Mouse (Mus musculus) forebrain, embryonic 15.5 days (tissue): Measurements from ENCODE around the gene Gm11084. TPM values are rescaled to one million over a fixed set of nuclear protein-coding genes. Genes with fewer than 3 reads are reported as not detected.
"Not testable (repeated sequence)": the region's sequence is repeated elsewhere in the genome, so short reads cannot be mapped to it uniquely, and the experiment has no call there.

Experiments
- ATAC-seq: fragments of 200-750 bp; cut with Nextera tagmentation; replicated peaks from 2 replicates; pipeline ENCODE4 v1.8.0; 2017; ENCODE audit warnings: mild to moderate bottlenecking, moderate TSS enrichment, moderate library complexity
- H3K27ac ChIP-seq: fragments of 300-500 bp; sonication (generic); replicated peaks from 2 replicates; pipeline ENCODE4 v1.5.1; 2015; ENCODE audit warnings: mild to moderate bottlenecking, inconsistent platforms
- H3K27me3 ChIP-seq: fragments of 300-500 bp; sonication (generic); 2 replicates; pipeline ENCODE4 v1.6.1; 2015; ENCODE audit warnings: inconsistent platforms
- H3K36me3 ChIP-seq: fragments of 300-500 bp; sonication (generic); 2 replicates; pipeline ENCODE4 v1.6.1; 2015; ENCODE audit warnings: mild to moderate bottlenecking, inconsistent platforms
- H3K4me1 ChIP-seq: fragments of 300-500 bp; sonication (generic); 2 replicates; pipeline ENCODE4 v1.6.1; 2015; ENCODE audit warnings: inconsistent platforms
- H3K4me2 ChIP-seq: fragments of 300-500 bp; sonication (generic); replicated peaks from 2 replicates; pipeline ENCODE4 v1.6.1; 2015; ENCODE audit warnings: mild to moderate bottlenecking, inconsistent platforms
- H3K4me3 ChIP-seq: fragments of 300-500 bp; sonication (generic); 2 replicates; pipeline ENCODE4 v1.5.1; 2015; ENCODE audit warnings: mild to moderate bottlenecking, inconsistent platforms
- H3K9ac ChIP-seq: fragments of 300-500 bp; sonication (generic); replicated peaks from 2 replicates; pipeline ENCODE4 v1.6.1; 2015; ENCODE audit warnings: mild to moderate bottlenecking, inconsistent platforms
- H3K9me3 ChIP-seq: fragments of 300-500 bp; sonication (generic); 2 replicates; pipeline ENCODE4 v1.6.1; 2016; ENCODE audit warnings: inconsistent platforms
- WGBS: fragments of 180-500 bp; shearing (Covaris S2); methylation state at CpG from one replicate; pipeline ENCODE4 v1.1.7; 2015; ENCODE audit warnings: mixed read lengths; 5-methylcytosine and 5-hydroxymethylcytosine counted together
- polyA plus RNA-seq: library from polyadenylated mRNA; unstranded; fragments of >200 nt; fragmentation: Nextera tagmentation; extraction: Ambion mirVana; gene quantifications from 2 replicates; pipeline ENCODE4 v1.2.1, GENCODE M21; 2015

Gm11084 gene
- polyA plus RNA-seq, 1 experiment from 2014 or later = not detected

- WGBS = 96% methylated on average over 9 of the region's 9 CpGs
- not testable (repeated sequence) for H3K4me1 ChIP-seq, ATAC-seq, H3K27me3 ChIP-seq, H3K36me3 ChIP-seq, H3K9ac ChIP-seq, H3K4me2 ChIP-seq, H3K27ac ChIP-seq, H3K9me3 ChIP-seq, H3K4me3 ChIP-seq
These were observed 2.4 kb upstream of the Gm11084 start for GRCm38 (mm10) chr2:72988945-72989344.

GRCm38 (mm10) chr2:72985516-72985915 lies 1.0 kb downstream of the Gm11084 start:
- WGBS = 26% methylated on average over 1 of the region's 1 CpGs
- Histone ChIP-seq H3K4me3 (no peak overlapping the region), H3K27ac (no peak overlapping the region), H3K27me3 (no peaks in the 10 kb centered on the region), H3K9me3 (no peaks in the 10 kb centered on the region), H3K9ac (no peak overlapping the region), H3K4me2 (no peak overlapping the region), H3K36me3 (no peaks in the 10 kb centered on the region), H3K4me1 (peaks cover 6% of the 10 kb centered on the region)
- no peak for ATAC-seq

- Histone ChIP-seq H3K36me3 (no peaks in the 10 kb centered on the region), H3K4me3 (no peak overlapping the region), H3K27ac (no peak overlapping the region), H3K9ac (no peak overlapping the region), H3K4me2 (no peak overlapping the region), H3K9me3 (no peaks in the 10 kb centered on the region), H3K4me1 (peaks cover 6% of the 10 kb centered on the region), H3K27me3 (no peaks in the 10 kb centered on the region)
- 74% methylated on average over 4 of the region's 4 CpGs for WGBS
- ATAC-seq = no peak
These were observed 1.7 kb downstream of the Gm11084 start for GRCm38 (mm10) chr2:72984806-72985205.

GRCm38 (mm10) chr2:72983211-72983610 lies 3.3 kb downstream of the Gm11084 start:
- Histone ChIP-seq H3K4me1 (peaks cover 6% of the 10 kb centered on the region), H3K4me2 (no peak overlapping the region), H3K4me3 (no peak overlapping the region), H3K9ac (no peak overlapping the region), H3K27me3 (no peaks in the 10 kb centered on the region), H3K27ac (peak overlapping the region; percentile 23; the same call in 1 of the 2 replicates), H3K36me3 (no peaks in the 10 kb centered on the region), H3K9me3 (no peaks in the 10 kb centered on the region)
- no peak for ATAC-seq
- WGBS = 67% methylated on average over 3 of the region's 3 CpGs

GRCm38 (mm10) chr2:72982110-72982785 lies 4.3 kb downstream of the Gm11084 start:
- Histone ChIP-seq H3K4me3 (no peak overlapping the region), H3K27me3 (no peaks in the 10 kb centered on the region), H3K4me1 (peaks cover 11% of the 10 kb centered on the region), H3K27ac (no peak overlapping the region), H3K9ac (no peak overlapping the region), H3K9me3 (no peaks in the 10 kb centered on the region), H3K4me2 (no peak overlapping the region), H3K36me3 (no peaks in the 10 kb centered on the region)
- no peak for ATAC-seq
- WGBS = 87% methylated on average over 7 of the region's 7 CpGs

- no peaks in the 10 kb centered on the region for H3K27me3 ChIP-seq
- no peak for ATAC-seq
- 67% methylated on average over 9 of the region's 9 CpGs for WGBS
- H3K4me1 ChIP-seq = peaks cover 17% of the 10 kb centered on the region
- peak overlapping the region; percentile 100; the same call in 1 of the 2 replicates for H3K9ac ChIP-seq
- no peaks in the 10 kb centered on the region for H3K9me3 ChIP-seq
- H3K27ac ChIP-seq = peak overlapping the region; percentile 100
- peak overlapping the region; percentile 66 for H3K4me2 ChIP-seq
- H3K4me3 ChIP-seq = peak overlapping the region; percentile 80
- H3K36me3 ChIP-seq = no peaks in the 10 kb centered on the region
These were observed 4.9 kb downstream of the Gm11084 start for GRCm38 (mm10) chr2:72981441-72982109.

- no peak for ATAC-seq
- H3K27me3 ChIP-seq = no peaks in the 10 kb centered on the region
- peak overlapping the region; percentile 66 for H3K4me2 ChIP-seq
- peak overlapping the region; percentile 100 for H3K9ac ChIP-seq
- peaks cover 21% of the 10 kb centered on the region for H3K4me1 ChIP-seq
- H3K36me3 ChIP-seq = no peaks in the 10 kb centered on the region
- peak overlapping the region; percentile 100 for H3K27ac ChIP-seq
- WGBS = 8% methylated on average over 3 of the region's 3 CpGs
- peak overlapping the region; percentile 80 for H3K4me3 ChIP-seq
- H3K9me3 ChIP-seq = no peaks in the 10 kb centered on the region
These were observed 5.5 kb downstream of the Gm11084 start for GRCm38 (mm10) chr2:72981075-72981420.

GRCm38 (mm10) chr2:72980337-72981074 lies 6.0 kb downstream of the Gm11084 start, which contains the start of gene Sp3:
Sp3 (minus strand) TSS chr2:72980446.
- Histone ChIP-seq H3K9me3 (no peaks in the 10 kb centered on the region), H3K27me3 (no peaks in the 10 kb centered on the region)
- under 1% methylated on average over 56 of the region's 64 CpGs for WGBS

GRCm38 (mm10) chr2:72979659-72980071 lies 6.9 kb downstream of the Gm11084 start:
- peak overlapping the region; percentile 100 for H3K9ac ChIP-seq
- H3K4me3 ChIP-seq = peak overlapping the region; percentile 80
- H3K36me3 ChIP-seq = peaks cover 5% of the 10 kb centered on the region; the same call in 1 of the 2 replicates
- no peaks in the 10 kb centered on the region for H3K9me3 ChIP-seq
- peak overlapping the region; percentile 100 for H3K27ac ChIP-seq
- WGBS = under 1% methylated on average over 21 of the region's 54 CpGs
- peak; percentile 72 for ATAC-seq
- no peaks in the 10 kb centered on the region for H3K27me3 ChIP-seq
- peaks cover 29% of the 10 kb centered on the region for H3K4me1 ChIP-seq
- 0 out of 2 replicates have a peak overlapping the region, but pooled peaks have one; percentile 2 for H3K4me2 ChIP-seq

More at GRCm38 (mm10) chr2:72980337-72981074, 6.0 kb downstream of the Gm11084 start, which contains the start of gene Sp3:
- peak; percentile 93 for ATAC-seq
- Histone ChIP-seq H3K4me1 (peaks cover 26% of the 10 kb centered on the region), H3K36me3 (peaks cover 4% of the 10 kb centered on the region; the same call in 1 of the 2 replicates), H3K4me2 (peak within 1 kb of the TSS; percentile 66), H3K9ac (peak within 1 kb of the TSS; percentile 100), H3K4me3 (peak within 1 kb of the TSS; percentile 80), H3K27ac (peak within 1 kb of the TSS; percentile 100)

- H3K4me2 ChIP-seq = peak overlapping the region; percentile 51
- H3K9ac ChIP-seq = peak overlapping the region; percentile 100
- WGBS = under 1% methylated on average over 64 of the region's 107 CpGs
- no peaks in the 10 kb centered on the region for H3K27me3 ChIP-seq
- H3K4me1 ChIP-seq = peaks cover 31% of the 10 kb centered on the region
- H3K9me3 ChIP-seq = no peaks in the 10 kb centered on the region
- peak overlapping the region; percentile 100 for H3K27ac ChIP-seq
- H3K4me3 ChIP-seq = peak overlapping the region; percentile 80
- H3K36me3 ChIP-seq = peaks cover 5% of the 10 kb centered on the region; the same call in 1 of the 2 replicates
- ATAC-seq = peak; percentile 80
These were observed 7.4 kb downstream of the Gm11084 start for GRCm38 (mm10) chr2:72978901-72979658.

GRCm38 (mm10) chr2:72978473-72978872 lies 8.0 kb downstream of the Gm11084 start:
- H3K4me2 ChIP-seq = peak overlapping the region; percentile 51
- H3K4me3 ChIP-seq = peak overlapping the region; percentile 80
- H3K9me3 ChIP-seq = no peaks in the 10 kb centered on the region
- ATAC-seq = peak; percentile 16; the same call in 1 of the 2 replicates
- H3K9ac ChIP-seq = peak overlapping the region; percentile 100
- H3K36me3 ChIP-seq = peaks cover 5% of the 10 kb centered on the region; the same call in 1 of the 2 replicates
- under 1% methylated on average over 33 of the region's 38 CpGs for WGBS
- no peaks in the 10 kb centered on the region for H3K27me3 ChIP-seq
- peaks cover 36% of the 10 kb centered on the region for H3K4me1 ChIP-seq
- H3K27ac ChIP-seq = peak overlapping the region; percentile 100
